Mouse (Mus musculus) neural tube, embryonic 15.5 days (tissue): ENCODE results near the gene Zfr. TPM values are rescaled to one million over a fixed set of nuclear protein-coding genes. Genes with fewer than 3 reads are reported as not detected.
A peak's percentile ranks its signal among the peaks of the same experiment; 100 is the strongest.

Experiments used
- ATAC-seq: fragments of 200-750 bp; cut with Nextera tagmentation; 2 replicates; pipeline ENCODE4 v1.8.0; 2017; ENCODE audit warnings: mild to moderate bottlenecking, moderate TSS enrichment, moderate library complexity; ENCODE audit not compliant: low FRiP score
- H3K27ac ChIP-seq: fragments of 300-500 bp; sonication (generic); replicated peaks from 2 replicates; pipeline ENCODE4 v1.5.1; 2015; ENCODE audit warnings: mild to moderate bottlenecking, inconsistent platforms
- H3K27me3 ChIP-seq: fragments of 300-500 bp; sonication (generic); replicated peaks from 2 replicates; pipeline ENCODE4 v1.6.1; 2015; ENCODE audit warnings: inconsistent platforms
- H3K36me3 ChIP-seq: fragments of 300-500 bp; sonication (generic); 2 replicates; pipeline ENCODE4 v1.6.1; 2015; ENCODE audit warnings: inconsistent platforms
- H3K4me1 ChIP-seq: fragments of 300-500 bp; sonication (generic); 2 replicates; pipeline ENCODE4 v1.6.1; 2015; ENCODE audit warnings: inconsistent platforms
- H3K4me2 ChIP-seq: fragments of 300-500 bp; sonication (generic); 2 replicates; pipeline ENCODE4 v1.6.1; 2015; ENCODE audit warnings: inconsistent platforms, mild to moderate bottlenecking, moderate library complexity
- H3K4me3 ChIP-seq: fragments of 300-500 bp; sonication (generic); replicated peaks from 2 replicates; pipeline ENCODE4 v1.5.1; 2015; ENCODE audit warnings: mild to moderate bottlenecking, inconsistent platforms
- H3K9ac ChIP-seq: fragments of 300-500 bp; sonication (generic); replicated peaks from 2 replicates; pipeline ENCODE4 v1.6.1; 2015; ENCODE audit warnings: mild to moderate bottlenecking, inconsistent platforms
- H3K9me3 ChIP-seq: fragments of 300-500 bp; sonication (generic); replicated peaks from 2 replicates; pipeline ENCODE4 v1.6.1; 2016; ENCODE audit warnings: inconsistent platforms
- WGBS: fragments of 180-500 bp; shearing (Covaris S2); methylation state at CpG from one replicate; pipeline ENCODE4 v1.1.7; 2015; ENCODE audit warnings: mixed read lengths; 5-methylcytosine and 5-hydroxymethylcytosine counted together
- polyA plus RNA-seq: library from polyadenylated mRNA; unstranded; fragments of >200 nt; fragmentation: Nextera tagmentation; extraction: Ambion mirVana; gene quantifications from 2 replicates; pipeline ENCODE4 v1.2.1, GENCODE M21; 2015

Zfr gene
- polyA plus RNA-seq, 1 experiment from 2014 or later, result 162 TPM

GRCm38 (mm10) chr15:12221131-12221530 is 103.5 kb downstream of the Zfr start:
- no peaks in the 10 kb centered on the region for H3K27me3 ChIP-seq
- no peak overlapping the region for H3K4me3 ChIP-seq
- H3K9me3 ChIP-seq, result no peaks in the 10 kb centered on the region
- 91% methylated on average over 13 of the region's 13 CpGs for WGBS
- no peak overlapping the region for H3K27ac ChIP-seq
- H3K9ac ChIP-seq, result no peak overlapping the region
- no peaks in the 10 kb centered on the region for H3K36me3 ChIP-seq
- ATAC-seq, result no peak
- H3K4me1 ChIP-seq, result peaks cover 13% of the 10 kb centered on the region
- no peak overlapping the region for H3K4me2 ChIP-seq

- WGBS, result 14% methylated on average over 8 of the region's 8 CpGs
- H3K4me1 ChIP-seq, result peaks cover 13% of the 10 kb centered on the region
- no peaks in the 10 kb centered on the region for H3K9me3 ChIP-seq
- peak overlapping the region; percentile 38; the same call in 1 of the 2 replicates for H3K27ac ChIP-seq
- ATAC-seq, result no peak
- H3K4me2 ChIP-seq, result no peak overlapping the region
- no peaks in the 10 kb centered on the region for H3K36me3 ChIP-seq
- no peak overlapping the region for H3K4me3 ChIP-seq
- no peaks in the 10 kb centered on the region for H3K27me3 ChIP-seq
- H3K9ac ChIP-seq, result no peak overlapping the region
These were observed 105.1 kb downstream of the Zfr start for GRCm38 (mm10) chr15:12222564-12223302.

- 64% methylated on average over 6 of the region's 6 CpGs for WGBS
These were observed 105.8 kb downstream of the Zfr start for GRCm38 (mm10) chr15:12223393-12223792.

GRCm38 (mm10) chr15:12224239-12224638 is 106.6 kb downstream of the Zfr start:
- ATAC-seq, result no peak
- Histone ChIP-seq H3K27me3 (no peaks in the 10 kb centered on the region), H3K4me2 (no peak overlapping the region), H3K4me1 (peaks cover 13% of the 10 kb centered on the region), H3K36me3 (no peaks in the 10 kb centered on the region), H3K4me3 (no peak overlapping the region), H3K9ac (no peak overlapping the region), H3K9me3 (no peaks in the 10 kb centered on the region), H3K27ac (no peak overlapping the region)
- WGBS, result 88% methylated on average over 2 of the region's 2 CpGs

More at GRCm38 (mm10) chr15:12223393-12223792, 105.8 kb downstream of the Zfr start:
- no peak overlapping the region for H3K27ac ChIP-seq
- H3K4me1 ChIP-seq, result peaks cover 13% of the 10 kb centered on the region
- no peaks in the 10 kb centered on the region for H3K36me3 ChIP-seq
- H3K27me3 ChIP-seq, result no peaks in the 10 kb centered on the region
- H3K4me3 ChIP-seq, result no peak overlapping the region
- H3K4me2 ChIP-seq, result no peak overlapping the region
- H3K9ac ChIP-seq, result no peak overlapping the region
- no peaks in the 10 kb centered on the region for H3K9me3 ChIP-seq
- ATAC-seq, result no peak

DNA sequence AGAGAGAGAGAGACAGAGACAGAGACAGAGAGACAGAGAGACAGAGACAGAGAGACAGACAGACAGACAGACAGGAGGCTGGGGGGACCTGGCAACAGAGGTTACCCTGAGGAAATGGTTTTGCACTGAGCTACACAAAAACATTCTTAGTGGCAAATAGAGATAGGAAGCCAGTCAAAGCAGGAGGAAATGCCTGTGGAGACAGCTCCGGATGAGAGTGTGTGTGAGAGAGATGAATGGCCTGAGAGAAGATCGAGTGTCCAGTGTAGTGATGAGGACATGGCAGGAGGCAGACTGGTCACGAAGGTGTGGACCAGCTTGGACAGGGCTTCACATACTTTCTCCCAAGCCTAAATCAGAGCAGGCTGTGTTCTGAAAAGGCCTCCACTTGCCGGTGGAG is 107.4 kb downstream of the Zfr start:
- no peaks in the 10 kb centered on the region for H3K9me3 ChIP-seq
- H3K4me1 ChIP-seq, result peaks cover 16% of the 10 kb centered on the region
- no peak overlapping the region for H3K4me2 ChIP-seq
- no peak overlapping the region for H3K27ac ChIP-seq
- H3K9ac ChIP-seq, result no peak overlapping the region
- H3K36me3 ChIP-seq, result no peaks in the 10 kb centered on the region
- WGBS, result 71% methylated on average over 4 of the region's 4 CpGs
- H3K27me3 ChIP-seq, result no peaks in the 10 kb centered on the region
- H3K4me3 ChIP-seq, result no peak overlapping the region
- no peak for ATAC-seq

GRCm38 (mm10) chr15:12226908-12227307 is 109.3 kb downstream of the Zfr start:
- peaks cover 13% of the 10 kb centered on the region; the same call in 1 of the 2 replicates for H3K4me1 ChIP-seq
- ATAC-seq, result no peak
- H3K4me3 ChIP-seq, result no peak overlapping the region
- no peak overlapping the region for H3K4me2 ChIP-seq
- no peak overlapping the region for H3K27ac ChIP-seq
- no peak overlapping the region for H3K9ac ChIP-seq
- H3K36me3 ChIP-seq, result no peaks in the 10 kb centered on the region
- H3K9me3 ChIP-seq, result no peaks in the 10 kb centered on the region
- WGBS, result 98% methylated on average over 15 of the region's 15 CpGs
- no peaks in the 10 kb centered on the region for H3K27me3 ChIP-seq

GRCm38 (mm10) chr15:12227355-12227754 is 109.7 kb downstream of the Zfr start:
- Histone ChIP-seq H3K27me3 (no peaks in the 10 kb centered on the region), H3K36me3 (no peaks in the 10 kb centered on the region), H3K4me2 (no peak overlapping the region), H3K9ac (no peak overlapping the region), H3K9me3 (no peaks in the 10 kb centered on the region), H3K4me3 (no peak overlapping the region), H3K4me1 (peaks cover 8% of the 10 kb centered on the region; the same call in 1 of the 2 replicates), H3K27ac (no peak overlapping the region)
- ATAC-seq, result no peak
- WGBS, result 89% methylated on average over 4 of the region's 4 CpGs

DNA sequence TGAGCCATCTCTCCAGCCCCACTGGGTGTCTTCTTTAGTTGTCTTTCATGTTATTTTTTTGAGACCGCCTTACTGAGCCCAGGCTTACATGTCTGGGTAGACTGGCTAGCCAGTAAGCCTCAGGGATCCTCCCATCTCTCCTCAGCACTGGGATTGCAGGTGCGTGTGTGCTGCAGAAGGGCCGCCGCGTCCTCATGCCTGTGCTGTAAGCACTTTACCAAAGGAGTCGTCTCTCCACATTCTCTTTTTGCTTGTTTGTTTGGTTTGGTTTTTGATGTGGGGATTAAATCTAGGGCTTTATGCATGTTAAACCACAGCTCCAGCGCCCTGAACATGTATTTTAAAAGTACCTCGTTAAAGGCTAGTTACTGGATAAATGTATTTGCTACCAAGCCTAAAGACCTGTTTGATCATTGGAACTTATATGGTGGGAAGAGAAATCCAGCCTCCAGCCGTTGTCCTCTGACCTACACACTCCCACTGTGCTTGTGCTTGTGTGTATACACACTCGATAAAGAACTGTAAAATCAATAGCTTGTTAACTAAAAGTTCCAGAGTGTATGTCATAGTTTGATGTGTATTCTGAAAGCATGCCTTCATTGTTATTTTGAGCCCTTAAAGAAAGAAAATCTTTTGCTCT is 112.1 kb downstream of the Zfr start:
- Histone ChIP-seq H3K9me3 (no peaks in the 10 kb centered on the region), H3K4me1 (0 out of 2 replicates have a peak, but pooled peaks cover 3% of the 10 kb centered on the region), H3K4me3 (no peak overlapping the region), H3K9ac (no peak overlapping the region), H3K27me3 (no peaks in the 10 kb centered on the region), H3K4me2 (no peak overlapping the region), H3K27ac (no peak overlapping the region), H3K36me3 (peaks cover 9% of the 10 kb centered on the region)
- no peak for ATAC-seq
- WGBS, result 85% methylated on average over 10 of the region's 10 CpGs

- Histone ChIP-seq H3K9me3 (no peaks in the 10 kb centered on the region), H3K36me3 (peaks cover 9% of the 10 kb centered on the region), H3K4me3 (no peak overlapping the region), H3K27ac (no peak overlapping the region), H3K9ac (no peak overlapping the region), H3K4me1 (0 out of 2 replicates have a peak, but pooled peaks cover 3% of the 10 kb centered on the region), H3K27me3 (no peaks in the 10 kb centered on the region), H3K4me2 (no peak overlapping the region)
- WGBS, result 66% methylated on average over 12 of the region's 12 CpGs
- no peak for ATAC-seq
These were observed 112.8 kb downstream of the Zfr start for GRCm38 (mm10) chr15:12230243-12230935.

GRCm38 (mm10) chr15:12231462-12231861 is 113.8 kb downstream of the Zfr start:
- peaks cover 13% of the 10 kb centered on the region for H3K36me3 ChIP-seq
- WGBS, result 91% methylated on average over 6 of the region's 6 CpGs

DNA sequence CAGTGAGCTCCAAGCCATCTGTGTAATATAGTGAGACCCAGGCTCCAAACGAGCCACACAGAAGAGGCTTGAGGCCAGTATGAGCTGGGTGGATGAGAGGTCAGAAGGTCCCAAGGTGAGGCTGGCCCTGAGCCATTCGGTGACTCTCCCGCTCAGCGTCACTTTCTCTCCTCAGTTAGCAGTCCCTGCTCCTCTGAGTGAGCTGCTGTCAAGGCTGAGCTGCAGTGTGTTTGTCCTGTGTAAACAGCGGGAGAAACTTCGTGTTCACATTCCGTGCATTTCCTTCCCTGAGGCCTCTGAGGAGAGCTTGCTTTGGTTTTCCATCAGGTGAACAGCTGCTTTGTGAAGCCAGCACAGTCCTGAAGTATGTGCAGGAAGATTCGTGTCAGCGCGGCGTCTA is 114.8 kb downstream of the Zfr start:
- no peak overlapping the region for H3K4me3 ChIP-seq
- H3K27ac ChIP-seq, result no peak overlapping the region
- no peak for ATAC-seq
- H3K4me1 ChIP-seq, result 0 out of 2 replicates have a peak, but pooled peaks cover 3% of the 10 kb centered on the region
- H3K4me2 ChIP-seq, result no peak overlapping the region
- H3K9me3 ChIP-seq, result no peaks in the 10 kb centered on the region
- no peaks in the 10 kb centered on the region for H3K27me3 ChIP-seq
- peaks cover 15% of the 10 kb centered on the region for H3K36me3 ChIP-seq
- H3K9ac ChIP-seq, result no peak overlapping the region
- 88% methylated on average over 11 of the region's 11 CpGs for WGBS

More at GRCm38 (mm10) chr15:12231462-12231861, 113.8 kb downstream of the Zfr start:
- no peak overlapping the region for H3K4me3 ChIP-seq
- H3K4me2 ChIP-seq, result no peak overlapping the region
- no peaks in the 10 kb centered on the region for H3K27me3 ChIP-seq
- no peak overlapping the region for H3K27ac ChIP-seq
- ATAC-seq, result no peak
- H3K4me1 ChIP-seq, result 0 out of 2 replicates have a peak, but pooled peaks cover 3% of the 10 kb centered on the region
- no peak overlapping the region for H3K9ac ChIP-seq
- H3K9me3 ChIP-seq, result no peaks in the 10 kb centered on the region
